Mouse (Mus musculus): ENCODE measurements around the gene Fbxl12.

Fbxl12 gene

DNA sequence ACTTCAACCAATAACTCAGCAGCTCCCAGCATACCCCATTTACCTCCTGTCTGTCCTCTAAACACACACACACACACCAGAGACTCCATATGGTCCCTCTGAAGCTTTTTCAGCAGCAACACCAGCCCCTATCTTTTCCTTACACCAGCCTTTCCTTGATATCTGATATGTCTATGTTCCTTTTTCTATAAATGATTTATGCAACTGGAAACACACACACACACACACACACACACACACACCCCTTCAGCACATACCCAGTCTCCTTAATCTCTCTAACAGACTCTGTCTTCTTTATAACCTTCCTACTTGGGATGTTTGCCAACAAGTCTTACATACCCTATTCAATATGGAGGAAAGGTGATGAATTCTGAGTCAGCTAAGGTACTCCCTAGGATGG is 73.5 kb downstream of the Fbxl12 start:
- DNase-seq (ENCODE audit: low read depth, low spot score): no peak
